Mouse (Mus musculus) midbrain, embryonic 15.5 days (tissue): ENCODE measurements around the gene Bcat2. TPM values are rescaled to one million over a fixed set of nuclear protein-coding genes. Genes with fewer than 3 reads are reported as not detected.
"Not testable (repeated sequence)": the region's sequence is repeated elsewhere in the genome, so short reads cannot be mapped to it uniquely, and the experiment has no call there.

ENCODE experiments used
- ATAC-seq: fragments of 200-750 bp; cut with Nextera tagmentation; replicated peaks from 2 replicates; pipeline ENCODE4 v1.8.0; 2017; ENCODE audit warnings: moderate TSS enrichment
- H3K27ac ChIP-seq: fragments of 300-500 bp; sonication (generic); 2 replicates; pipeline ENCODE4 v1.5.1; 2015; ENCODE audit warnings: mild to moderate bottlenecking, inconsistent platforms
- H3K27me3 ChIP-seq: fragments of 300-500 bp; sonication (generic); replicated peaks from 2 replicates; pipeline ENCODE4 v1.6.1; 2015; ENCODE audit warnings: inconsistent platforms
- H3K36me3 ChIP-seq: fragments of 300-500 bp; sonication (generic); replicated peaks from 2 replicates; pipeline ENCODE4 v1.6.1; 2015; ENCODE audit warnings: inconsistent platforms
- H3K4me1 ChIP-seq: fragments of 300-500 bp; sonication (generic); 2 replicates; pipeline ENCODE4 v1.6.1; 2015; ENCODE audit warnings: inconsistent platforms
- H3K4me2 ChIP-seq: fragments of 300-500 bp; sonication (generic); 2 replicates; pipeline ENCODE4 v1.6.1; 2015; ENCODE audit warnings: inconsistent platforms, mild to moderate bottlenecking, moderate library complexity
- H3K4me3 ChIP-seq: fragments of 300-500 bp; sonication (generic); 2 replicates; pipeline ENCODE4 v1.5.1; 2015; ENCODE audit warnings: mild to moderate bottlenecking, inconsistent platforms
- H3K9ac ChIP-seq: fragments of 300-500 bp; sonication (generic); 2 replicates; pipeline ENCODE4 v1.6.1; 2015; ENCODE audit warnings: mild to moderate bottlenecking, inconsistent platforms
- H3K9me3 ChIP-seq: fragments of 300-500 bp; sonication (generic); 2 replicates; pipeline ENCODE4 v1.6.1; 2016; ENCODE audit warnings: inconsistent platforms
- WGBS: fragments of 180-500 bp; shearing (Covaris S2); methylation state at CpG from one replicate; pipeline ENCODE4 v1.1.7; 2015; ENCODE audit warnings: mixed read lengths; 5-methylcytosine and 5-hydroxymethylcytosine counted together
- polyA plus RNA-seq: library from polyadenylated mRNA; unstranded; fragments of >200 nt; fragmentation: Nextera tagmentation; extraction: Ambion mirVana; gene quantifications from 2 replicates; pipeline ENCODE4 v1.2.1, GENCODE M21; 2015

The Bcat2 gene
- polyA plus RNA-seq, result 23.8 and 27.1 TPM in 2 replicates

- peaks cover 6% of the 10 kb centered on the region; the same call in 1 of the 2 replicates for H3K27me3 ChIP-seq
- WGBS, result 2% methylated on average over 39 of the region's 42 CpGs
Observed at GRCm38 (mm10) chr7:45570103-45570741, at the start of gene Bcat2. Gene Bcat2 (plus strand): TSS chr7:45570153.

GRCm38 (mm10) chr7:45520605-45521004, 49.3 kb upstream of the Bcat2 start:
- no peak for ATAC-seq
- 92% methylated on average over 7 of the region's 7 CpGs for WGBS
- no peaks in the 10 kb centered on the region for H3K9me3 ChIP-seq
- H3K9ac ChIP-seq, result no peak overlapping the region
- no peak overlapping the region for H3K27ac ChIP-seq
- no peak overlapping the region for H3K4me2 ChIP-seq
- no peak overlapping the region for H3K4me3 ChIP-seq
- H3K27me3 ChIP-seq, result no peaks in the 10 kb centered on the region
- peaks cover 21% of the 10 kb centered on the region for H3K4me1 ChIP-seq
- no peaks in the 10 kb centered on the region for H3K36me3 ChIP-seq

More at GRCm38 (mm10) chr7:45570103-45570741, at the start of gene Bcat2:
- Histone ChIP-seq H3K4me3 (peak within 1 kb of the TSS; percentile 79), H3K4me2 (peak within 1 kb of the TSS; percentile 71), H3K4me1 (peaks cover 32% of the 10 kb centered on the region), H3K27ac (peak within 1 kb of the TSS; percentile 90), H3K9me3 (no peaks in the 10 kb centered on the region), H3K9ac (peak within 1 kb of the TSS; percentile 71), H3K36me3 (no peaks in the 10 kb centered on the region)
- peak; percentile 76 for ATAC-seq

- Histone ChIP-seq H3K4me2 (peak overlapping the region; percentile 55), H3K27ac (peak overlapping the region; percentile 85), H3K27me3 (no peaks in the 10 kb centered on the region), H3K36me3 (no peaks in the 10 kb centered on the region), H3K4me1 (peaks cover 21% of the 10 kb centered on the region), H3K4me3 (peak overlapping the region; percentile 49), H3K9ac (peak overlapping the region; percentile 39), H3K9me3 (no peaks in the 10 kb centered on the region)
- ATAC-seq, result peak; percentile 78
- WGBS, result under 1% methylated on average over 28 of the region's 28 CpGs
Observed at GRCm38 (mm10) chr7:45521728-45522184, 48.2 kb upstream of the Bcat2 start.

GRCm38 (mm10) chr7:45522194-45522752, 47.7 kb upstream of the Bcat2 start:
- ATAC-seq, result no peak
- peak overlapping the region; percentile 55 for H3K4me2 ChIP-seq
- H3K9ac ChIP-seq, result 0 out of 2 replicates have a peak overlapping the region, but pooled peaks have one; percentile 39

GRCm38 (mm10) chr7:45522957-45523676, 46.8 kb upstream of the Bcat2 start:
- Histone ChIP-seq H3K27ac (no peak overlapping the region), H3K27me3 (no peaks in the 10 kb centered on the region), H3K4me2 (no peak overlapping the region), H3K9ac (0 out of 2 replicates have a peak overlapping the region, but pooled peaks have one; percentile 10), H3K9me3 (no peaks in the 10 kb centered on the region), H3K4me3 (no peak overlapping the region), H3K4me1 (peaks cover 21% of the 10 kb centered on the region), H3K36me3 (no peaks in the 10 kb centered on the region)
- ATAC-seq, result no peak
- WGBS, result 77% methylated on average over 18 of the region's 18 CpGs

More at GRCm38 (mm10) chr7:45522194-45522752, 47.7 kb upstream of the Bcat2 start:
- no peaks in the 10 kb centered on the region for H3K27me3 ChIP-seq
- WGBS, result 58% methylated on average over 16 of the region's 16 CpGs
- peak overlapping the region; percentile 85; the same call in 1 of the 2 replicates for H3K27ac ChIP-seq
- no peaks in the 10 kb centered on the region for H3K36me3 ChIP-seq
- H3K4me1 ChIP-seq, result peaks cover 21% of the 10 kb centered on the region
- H3K9me3 ChIP-seq, result no peaks in the 10 kb centered on the region
- H3K4me3 ChIP-seq, result peak overlapping the region; percentile 49

- no peaks in the 10 kb centered on the region for H3K27me3 ChIP-seq
- no peaks in the 10 kb centered on the region for H3K36me3 ChIP-seq
- H3K9me3 ChIP-seq, result no peaks in the 10 kb centered on the region
- no peak overlapping the region for H3K27ac ChIP-seq
- no peak overlapping the region for H3K4me3 ChIP-seq
- no peak for ATAC-seq
- H3K9ac ChIP-seq, result no peak overlapping the region
- peaks cover 21% of the 10 kb centered on the region for H3K4me1 ChIP-seq
- WGBS, result 84% methylated on average over 13 of the region's 13 CpGs
- H3K4me2 ChIP-seq, result no peak overlapping the region
Observed at GRCm38 (mm10) chr7:45523678-45524170, 46.2 kb upstream of the Bcat2 start.

GRCm38 (mm10) chr7:45524841-45525621, 44.9 kb upstream of the Bcat2 start:
- Histone ChIP-seq H3K9ac (peak overlapping the region; percentile 69; the same call in 1 of the 2 replicates), H3K9me3 (no peaks in the 10 kb centered on the region), H3K27ac (peak overlapping the region; percentile 78; the same call in 1 of the 2 replicates), H3K4me3 (peak overlapping the region; percentile 61), H3K27me3 (no peaks in the 10 kb centered on the region), H3K4me1 (peaks cover 21% of the 10 kb centered on the region), H3K4me2 (peak overlapping the region; percentile 83), H3K36me3 (no peaks in the 10 kb centered on the region)
- no peak for ATAC-seq
- whole genome bisulfite sequencing, result 31% methylated on average over 12 of the region's 12 CpGs

GRCm38 (mm10) chr7:45525809-45526473, 44.0 kb upstream of the Bcat2 start, which contains the start of the genes Ppp1r15a and Plekha4:
Gene Ppp1r15a (minus strand): TSS chr7:45526268.
Gene Plekha4 (plus strand): TSS chr7:45526330.
- H3K4me3 ChIP-seq, result peak within 1 kb of the TSS; percentile 61
- WGBS, result under 1% methylated on average over 54 of the region's 54 CpGs
- H3K27ac ChIP-seq, result peak within 1 kb of the TSS; percentile 78
- H3K9me3 ChIP-seq, result no peaks in the 10 kb centered on the region
- ATAC-seq, result peak; percentile 79
- H3K36me3 ChIP-seq, result no peaks in the 10 kb centered on the region
- peaks cover 21% of the 10 kb centered on the region for H3K4me1 ChIP-seq
- peak within 1 kb of the TSS; percentile 69 for H3K9ac ChIP-seq
- no peaks in the 10 kb centered on the region for H3K27me3 ChIP-seq
- H3K4me2 ChIP-seq, result peak within 1 kb of the TSS; percentile 83

GRCm38 (mm10) chr7:45526474-45527120, 43.4 kb upstream of the Bcat2 start:
- Histone ChIP-seq H3K9ac (peak overlapping the region; percentile 69), H3K4me1 (peaks cover 18% of the 10 kb centered on the region), H3K36me3 (no peaks in the 10 kb centered on the region), H3K27me3 (no peaks in the 10 kb centered on the region), H3K9me3 (no peaks in the 10 kb centered on the region), H3K4me2 (peak overlapping the region; percentile 83), H3K27ac (peak overlapping the region; percentile 78), H3K4me3 (peak overlapping the region; percentile 61)
- no peak for ATAC-seq
- WGBS, result 24% methylated on average over 7 of the region's 7 CpGs

- not testable (repeated sequence) for H3K36me3 ChIP-seq
- 89% methylated on average over 6 of the region's 6 CpGs for WGBS
Observed at GRCm38 (mm10) chr7:45527169-45527568, 42.8 kb upstream of the Bcat2 start.

More at GRCm38 (mm10) chr7:45527169-45527568, 42.8 kb upstream of the Bcat2 start:
- not testable (repeated sequence) for H3K27me3 ChIP-seq, H3K9me3 ChIP-seq, H3K4me2 ChIP-seq, H3K9ac ChIP-seq, ATAC-seq, H3K27ac ChIP-seq, H3K4me3 ChIP-seq
- H3K4me1 ChIP-seq, result peaks cover 16% of the 10 kb centered on the region
